Mouse (Mus musculus): ENCODE measurements around the gene Dnase2a. TPM values are rescaled to one million over a fixed set of nuclear protein-coding genes. Genes with fewer than 3 reads are reported as not detected.

The Dnase2a gene
- polyA plus RNA-seq, 1 experiment from 2014 or later = 12.7 TPM

DNA sequence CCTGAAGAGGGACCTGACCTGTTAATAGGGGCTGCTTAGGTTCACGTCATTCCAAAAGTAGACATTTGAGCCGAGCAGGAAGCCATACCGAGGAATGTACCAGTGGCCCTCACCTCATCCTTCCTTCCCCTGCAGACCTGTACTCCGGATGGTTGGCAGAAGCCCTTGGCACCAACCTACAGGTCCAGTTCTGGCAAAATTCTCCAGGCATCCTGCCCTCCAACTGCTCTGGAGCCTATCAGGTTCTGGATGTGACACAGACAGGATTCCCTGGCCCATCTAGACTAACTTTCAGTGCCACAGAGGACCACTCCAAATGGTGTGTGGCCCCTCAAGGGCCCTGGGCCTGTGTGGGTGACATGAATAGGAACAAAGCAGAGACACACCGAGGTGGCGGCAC, 2.2 kb downstream of the Dnase2a start:
- Histone ChIP-seq H3K36me3 (ENCODE audit: control insufficient read depth, insufficient read depth, low read length) (peaks cover 5% of the 10 kb centered on the region; the same call in 1 of the 2 replicates), H3K4me3 (ENCODE audit: low read depth, low read length) (no peak overlapping the region), H3K9ac (ENCODE audit: low read depth, low read length) (no peak overlapping the region), H3K27ac (ENCODE audit: low read depth, low read length) (no peak overlapping the region), H3K4me2 (peak overlapping the region; percentile 10; the same call in 1 of the 2 replicates), H3K9me3 (ENCODE audit: control insufficient read depth, low read length) (no peaks in the 10 kb centered on the region), H3K27me3 (replicated peaks; ENCODE audit: control insufficient read depth, insufficient read depth, low read length) (peaks cover 32% of the 10 kb centered on the region), H3K4me1 (replicated peaks; ENCODE audit: control insufficient read depth, insufficient read depth, low read length) (peaks cover 23% of the 10 kb centered on the region)
- DNase-seq (ENCODE audit: low spot score) (no peak), ATAC-seq (replicated peaks; ENCODE audit: low FRiP score) (no peak)
- 85% methylated on average over 6 of the region's 6 CpGs for WGBS

- Histone ChIP-seq H3K4me1 (replicated peaks; ENCODE audit: control insufficient read depth, insufficient read depth, low read length) (peaks cover 23% of the 10 kb centered on the region), H3K9ac (ENCODE audit: low read depth, low read length) (no peak overlapping the region), H3K4me3 (ENCODE audit: low read depth, low read length) (no peak overlapping the region; the same call in 1 of the 2 replicates), H3K9me3 (ENCODE audit: control insufficient read depth, low read length) (no peaks in the 10 kb centered on the region), H3K27me3 (replicated peaks; ENCODE audit: control insufficient read depth, insufficient read depth, low read length) (peaks cover 38% of the 10 kb centered on the region), H3K4me2 (peak overlapping the region; percentile 99; the same call in 1 of the 2 replicates), H3K36me3 (ENCODE audit: control insufficient read depth, insufficient read depth, low read length) (no peaks in the 10 kb centered on the region), H3K27ac (ENCODE audit: low read depth, low read length) (no peak overlapping the region)
- WGBS = 79% methylated on average over 9 of the region's 9 CpGs
- DNase-seq (ENCODE audit: low spot score) (no peak), ATAC-seq (replicated peaks; ENCODE audit: low FRiP score) (no peak)
Observed at GRCm38 (mm10) chr8:84911854-84912253, 3.5 kb downstream of the Dnase2a start.

GRCm38 (mm10) chr8:84912391-84912790, 4.0 kb downstream of the Dnase2a start:
- DNase-seq (ENCODE audit: low spot score) = no peak
- 27% methylated on average over 27 of the region's 27 CpGs for WGBS
- no peak overlapping the region for H3K27ac ChIP-seq (ENCODE audit: low read depth, low read length)
- peak overlapping the region; percentile 64 for H3K9ac ChIP-seq (ENCODE audit: low read depth, low read length)
- H3K4me1 ChIP-seq (replicated peaks; ENCODE audit: control insufficient read depth, insufficient read depth, low read length) = peaks cover 23% of the 10 kb centered on the region
- H3K4me2 ChIP-seq = peak overlapping the region; percentile 99
- ATAC-seq (replicated peaks; ENCODE audit: low FRiP score) = no peak
- H3K9me3 ChIP-seq (ENCODE audit: control insufficient read depth, low read length) = no peaks in the 10 kb centered on the region
- H3K36me3 ChIP-seq (ENCODE audit: control insufficient read depth, insufficient read depth, low read length) = no peaks in the 10 kb centered on the region
- H3K27me3 ChIP-seq (replicated peaks; ENCODE audit: control insufficient read depth, insufficient read depth, low read length) = peaks cover 39% of the 10 kb centered on the region
- peak overlapping the region; percentile 60 for H3K4me3 ChIP-seq (ENCODE audit: low read depth, low read length)

DNA sequence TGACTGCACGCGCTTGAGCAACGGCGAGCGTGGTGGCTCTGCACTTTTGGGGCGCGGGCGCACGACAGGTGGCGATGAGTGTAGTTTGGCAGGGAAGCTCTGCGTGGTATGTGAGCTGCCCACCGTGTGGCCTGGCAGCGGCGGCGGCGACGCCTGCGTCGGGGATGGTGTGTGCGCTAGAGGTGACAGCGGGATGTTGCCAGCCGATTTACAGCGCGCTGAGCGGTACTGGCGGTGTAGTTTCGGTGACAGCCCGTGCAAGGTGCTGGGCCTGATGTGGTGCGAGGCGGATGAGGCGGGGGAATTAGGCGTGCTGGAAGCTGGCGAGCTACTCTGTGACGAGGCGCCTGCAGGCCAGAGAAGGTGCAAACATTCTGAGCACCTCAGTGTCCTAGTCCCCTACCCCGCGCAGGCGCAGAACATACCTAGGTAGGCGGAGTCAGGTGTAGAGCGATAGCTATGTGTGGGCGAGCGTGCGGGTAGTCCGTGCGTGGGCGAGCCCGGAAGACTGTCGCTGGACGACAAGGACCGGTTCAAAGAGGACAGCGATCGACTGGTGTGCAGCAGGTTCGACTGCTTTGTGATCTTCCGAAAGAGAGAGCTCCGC, 4.6 kb downstream of the Dnase2a start:
- ATAC-seq (replicated peaks; ENCODE audit: low FRiP score) (peak; percentile 66), DNase-seq (ENCODE audit: low spot score) (peak; percentile 78)
- Histone ChIP-seq H3K27ac (ENCODE audit: low read depth, low read length) (peak overlapping the region; percentile 25), H3K4me3 (ENCODE audit: low read depth, low read length) (peak overlapping the region; percentile 60), H3K9ac (ENCODE audit: low read depth, low read length) (peak overlapping the region; percentile 64), H3K4me2 (peak overlapping the region; percentile 99), H3K4me1 (replicated peaks; ENCODE audit: control insufficient read depth, insufficient read depth, low read length) (peaks cover 23% of the 10 kb centered on the region), H3K36me3 (ENCODE audit: control insufficient read depth, insufficient read depth, low read length) (no peaks in the 10 kb centered on the region), H3K27me3 (replicated peaks; ENCODE audit: control insufficient read depth, insufficient read depth, low read length) (peaks cover 45% of the 10 kb centered on the region), H3K9me3 (ENCODE audit: control insufficient read depth, low read length) (no peaks in the 10 kb centered on the region)
- WGBS = 2% methylated on average over 55 of the region's 55 CpGs

- peak overlapping the region; percentile 60 for H3K4me3 ChIP-seq (ENCODE audit: low read depth, low read length)
- 11% methylated on average over 9 of the region's 9 CpGs for WGBS
- H3K27ac ChIP-seq (ENCODE audit: low read depth, low read length) = peak overlapping the region; percentile 25
- DNase-seq (ENCODE audit: low spot score) (no peak), ATAC-seq (replicated peaks; ENCODE audit: low FRiP score) (no peak)
- no peaks in the 10 kb centered on the region for H3K9me3 ChIP-seq (ENCODE audit: control insufficient read depth, low read length)
- no peaks in the 10 kb centered on the region for H3K36me3 ChIP-seq (ENCODE audit: control insufficient read depth, insufficient read depth, low read length)
- peaks cover 23% of the 10 kb centered on the region for H3K4me1 ChIP-seq (replicated peaks; ENCODE audit: control insufficient read depth, insufficient read depth, low read length)
- peaks cover 50% of the 10 kb centered on the region for H3K27me3 ChIP-seq (replicated peaks; ENCODE audit: control insufficient read depth, insufficient read depth, low read length)
- H3K9ac ChIP-seq (ENCODE audit: low read depth, low read length) = peak overlapping the region; percentile 64
- H3K4me2 ChIP-seq = peak overlapping the region; percentile 99
Observed at GRCm38 (mm10) chr8:84913502-84913900, 5.1 kb downstream of the Dnase2a start.

DNA sequence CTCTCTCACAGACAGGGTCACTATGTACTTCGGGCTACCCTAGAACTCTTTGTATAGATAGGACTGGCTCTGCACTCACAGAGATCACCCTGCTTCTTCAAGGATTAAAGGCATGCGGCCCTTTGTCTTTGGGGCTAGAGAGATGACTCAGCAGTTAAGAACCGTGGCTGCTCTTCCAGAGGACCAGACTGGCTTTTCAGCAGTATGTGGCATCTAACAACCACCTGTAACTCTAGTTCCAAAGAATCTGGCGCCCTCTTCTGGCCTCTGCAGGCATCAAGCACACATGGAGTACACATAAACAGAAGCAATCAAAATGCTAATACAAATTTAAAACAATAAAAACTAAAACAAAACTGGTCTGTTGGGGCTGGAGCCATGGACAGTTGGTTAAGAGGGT, 5.6 kb downstream of the Dnase2a start:
- peak overlapping the region; percentile 60 for H3K4me3 ChIP-seq (ENCODE audit: low read depth, low read length)
- H3K27ac ChIP-seq (ENCODE audit: low read depth, low read length) = no peak overlapping the region
- peaks cover 20% of the 10 kb centered on the region for H3K4me1 ChIP-seq (replicated peaks; ENCODE audit: control insufficient read depth, insufficient read depth, low read length)
- peak overlapping the region; percentile 99 for H3K4me2 ChIP-seq
- no peaks in the 10 kb centered on the region for H3K36me3 ChIP-seq (ENCODE audit: control insufficient read depth, insufficient read depth, low read length)
- H3K27me3 ChIP-seq (replicated peaks; ENCODE audit: control insufficient read depth, insufficient read depth, low read length) = peaks cover 53% of the 10 kb centered on the region
- H3K9me3 ChIP-seq (ENCODE audit: control insufficient read depth, low read length) = no peaks in the 10 kb centered on the region
- WGBS = 26% methylated on average over 4 of the region's 4 CpGs
- DNase-seq (ENCODE audit: low spot score) (no peak), ATAC-seq (replicated peaks; ENCODE audit: low FRiP score) (no peak)
- H3K9ac ChIP-seq (ENCODE audit: low read depth, low read length) = peak overlapping the region; percentile 64

- H3K4me3 ChIP-seq (ENCODE audit: low read depth, low read length) = no peak overlapping the region
- H3K4me2 ChIP-seq = no peak overlapping the region
- WGBS = 92% methylated on average over 8 of the region's 8 CpGs
- peaks cover 51% of the 10 kb centered on the region for H3K27me3 ChIP-seq (replicated peaks; ENCODE audit: control insufficient read depth, insufficient read depth, low read length)
- DNase-seq (ENCODE audit: low spot score) (no peak), ATAC-seq (replicated peaks; ENCODE audit: low FRiP score) (no peak)
- no peaks in the 10 kb centered on the region for H3K9me3 ChIP-seq (ENCODE audit: control insufficient read depth, low read length)
- no peak overlapping the region for H3K27ac ChIP-seq (ENCODE audit: low read depth, low read length)
- no peaks in the 10 kb centered on the region for H3K36me3 ChIP-seq (ENCODE audit: control insufficient read depth, insufficient read depth, low read length)
- H3K4me1 ChIP-seq (replicated peaks; ENCODE audit: control insufficient read depth, insufficient read depth, low read length) = peaks cover 10% of the 10 kb centered on the region
- no peak overlapping the region for H3K9ac ChIP-seq (ENCODE audit: low read depth, low read length)
Observed at GRCm38 (mm10) chr8:84915269-84915668, 6.9 kb downstream of the Dnase2a start.

DNA sequence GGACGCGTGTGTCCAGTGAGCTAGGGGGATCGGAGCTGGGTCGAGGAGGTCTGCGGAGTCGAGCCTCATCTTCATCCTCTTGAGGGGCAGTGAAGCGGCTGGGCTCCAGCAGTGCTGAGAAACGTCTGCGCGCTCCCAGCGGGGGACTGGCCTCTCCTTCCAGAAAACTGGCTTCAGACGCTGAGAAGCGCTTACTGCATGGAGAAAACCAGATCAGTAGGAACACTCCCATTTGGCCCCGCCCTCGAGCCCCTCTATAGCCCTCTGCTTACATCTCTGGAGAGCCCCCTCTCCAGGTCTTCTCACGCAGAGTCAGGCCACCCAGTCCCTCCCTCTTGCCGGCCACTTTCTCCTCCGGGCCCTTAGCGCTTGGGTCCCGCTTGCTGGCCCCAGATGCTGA, 9.4 kb downstream of the Dnase2a start:
- Histone ChIP-seq H3K4me3 (ENCODE audit: low read depth, low read length) (no peak overlapping the region), H3K9ac (ENCODE audit: low read depth, low read length) (no peak overlapping the region)
- 33% methylated on average over 20 of the region's 20 CpGs for WGBS

DNA sequence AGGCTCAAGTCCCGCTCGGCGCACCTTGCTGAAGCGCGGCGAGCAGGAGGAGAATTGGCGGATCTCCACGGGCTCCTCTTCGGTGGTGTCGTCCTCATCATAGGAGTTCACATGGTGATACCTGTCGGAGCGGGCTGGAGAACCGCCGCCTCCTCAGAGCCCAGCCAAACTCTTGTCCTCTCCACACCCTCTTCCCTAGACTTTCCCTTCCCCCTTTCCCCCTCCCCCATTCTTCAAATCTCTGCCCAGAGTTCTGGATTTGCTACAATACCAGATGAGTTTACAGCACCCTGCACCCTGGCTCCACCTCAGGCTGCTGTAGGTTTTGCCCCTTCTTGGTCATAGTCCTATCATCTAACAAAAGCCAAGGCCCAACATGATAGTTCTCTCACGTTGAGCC, 10.3 kb downstream of the Dnase2a start:
- WGBS = 83% methylated on average over 15 of the region's 15 CpGs
- Histone ChIP-seq H3K9me3 (ENCODE audit: control insufficient read depth, low read length) (no peaks in the 10 kb centered on the region), H3K9ac (ENCODE audit: low read depth, low read length) (no peak overlapping the region), H3K4me1 (replicated peaks; ENCODE audit: control insufficient read depth, insufficient read depth, low read length) (peaks cover 2% of the 10 kb centered on the region; the same call in 1 of the 2 replicates), H3K4me3 (ENCODE audit: low read depth, low read length) (no peak overlapping the region), H3K27ac (ENCODE audit: low read depth, low read length) (no peak overlapping the region), H3K4me2 (no peak overlapping the region), H3K36me3 (ENCODE audit: control insufficient read depth, insufficient read depth, low read length) (no peaks in the 10 kb centered on the region), H3K27me3 (replicated peaks; ENCODE audit: control insufficient read depth, insufficient read depth, low read length) (peaks cover 28% of the 10 kb centered on the region)
- DNase-seq (ENCODE audit: low spot score) (no peak), ATAC-seq (replicated peaks; ENCODE audit: low FRiP score) (no peak)

More for the DNA sequence above, 9.4 kb downstream of the Dnase2a start:
- peaks cover 4% of the 10 kb centered on the region for H3K4me1 ChIP-seq (replicated peaks; ENCODE audit: control insufficient read depth, insufficient read depth, low read length)
- H3K27me3 ChIP-seq (replicated peaks; ENCODE audit: control insufficient read depth, insufficient read depth, low read length) = peaks cover 31% of the 10 kb centered on the region
- no peak overlapping the region for H3K4me2 ChIP-seq
- no peak overlapping the region for H3K27ac ChIP-seq (ENCODE audit: low read depth, low read length)
- H3K9me3 ChIP-seq (ENCODE audit: control insufficient read depth, low read length) = no peaks in the 10 kb centered on the region
- ATAC-seq (replicated peaks; ENCODE audit: low FRiP score) = no peak
- no peak for DNase-seq (ENCODE audit: low spot score)
- no peaks in the 10 kb centered on the region for H3K36me3 ChIP-seq (ENCODE audit: control insufficient read depth, insufficient read depth, low read length)
